Mouse (Mus musculus) urinary bladder, postnatal 36 days (tissue): ENCODE measurements around the gene Celf2.
A peak's percentile ranks its signal among the peaks of the same experiment; 100 is the strongest.
"Not testable (repeated sequence)": the region's sequence is repeated elsewhere in the genome, so short reads cannot be mapped to it uniquely, and the experiment has no call there.

Source experiments
- DNase-seq, 2 experiments: peaks; one replicate each; pipeline ENCODE4 v3.0.0; 2022; ENCODE audit warnings: low spot score in 2 of 2, mixed read lengths in 1 of 2

The Celf2 gene

GRCm38 (mm10) chr2:7267166-7267565 is 242.2 kb downstream of the Celf2 start:
- DNase-seq: peak in 1 of 2 experiments; percentile 26

GRCm38 (mm10) chr2:7262668-7263067 is 246.7 kb downstream of the Celf2 start:
- not testable (repeated sequence) for DNase-seq

- peak; percentile 5 to 44 for DNase-seq
Observed at GRCm38 (mm10) chr2:7260186-7260585, 249.2 kb downstream of the Celf2 start.

GRCm38 (mm10) chr2:7259616-7260015 is 249.7 kb downstream of the Celf2 start:
- no peak for DNase-seq

- no peak for DNase-seq
Observed at GRCm38 (mm10) chr2:7256023-7256422, 253.3 kb downstream of the Celf2 start.

- DNase-seq: no peak
Observed at GRCm38 (mm10) chr2:7255386-7255785, 254.0 kb downstream of the Celf2 start.

- DNase-seq: no peak
Observed at GRCm38 (mm10) chr2:7250314-7250713, 259.0 kb downstream of the Celf2 start.

GRCm38 (mm10) chr2:7249002-7249401 is 260.4 kb downstream of the Celf2 start:
- no peak for DNase-seq

GRCm38 (mm10) chr2:7245958-7246774 is 263.2 kb downstream of the Celf2 start:
- DNase-seq: peak; percentile 52 to 68

GRCm38 (mm10) chr2:7242139-7242538 is 267.2 kb downstream of the Celf2 start:
- DNase-seq: no peak

- DNase-seq: no peak
Observed at GRCm38 (mm10) chr2:7241523-7241941, 267.8 kb downstream of the Celf2 start.

GRCm38 (mm10) chr2:7237283-7237682 is 272.1 kb downstream of the Celf2 start:
- DNase-seq: no peak

- no peak for DNase-seq
Observed at GRCm38 (mm10) chr2:7236452-7236851, 272.9 kb downstream of the Celf2 start.

- no peak for DNase-seq
Observed at GRCm38 (mm10) chr2:7235059-7235741, 274.2 kb downstream of the Celf2 start.

GRCm38 (mm10) chr2:7234587-7234986 is 274.8 kb downstream of the Celf2 start:
- DNase-seq: no peak

- no peak for DNase-seq
Observed at GRCm38 (mm10) chr2:7233411-7233810, 276.0 kb downstream of the Celf2 start.

- DNase-seq: no peak
Observed at GRCm38 (mm10) chr2:7226785-7227184, 282.6 kb downstream of the Celf2 start.

GRCm38 (mm10) chr2:7224346-7225071 is 284.9 kb downstream of the Celf2 start:
- no peak for DNase-seq

- no peak for DNase-seq
Observed at GRCm38 (mm10) chr2:7223538-7223937, 285.8 kb downstream of the Celf2 start.

GRCm38 (mm10) chr2:7222886-7223285 is 286.5 kb downstream of the Celf2 start:
- no peak for DNase-seq

- DNase-seq: no peak
Observed at GRCm38 (mm10) chr2:7221856-7222255, 287.5 kb downstream of the Celf2 start.

- no peak for DNase-seq
Observed at GRCm38 (mm10) chr2:7218101-7218500, 291.3 kb downstream of the Celf2 start.
